Mouse (Mus musculus) kidney, adult 2 months (tissue): ENCODE results near the gene Prps2.

Experiments
- CTCF ChIP-seq: fragments of 200-500 bp; conservative IDR thresholded peaks from 2 replicates; pipeline ENCODE4 v1.5.1; 2011; ENCODE audit warnings: low read depth, mild to moderate bottlenecking, control low read depth, low read length, moderate library complexity, mixed read lengths; ENCODE audit not compliant: insufficient read depth, insufficient read length
- POLR2A ChIP-seq: fragments of 200-500 bp; IDR thresholded peaks from one replicate; pipeline ENCODE4 v1.6.1; 2011; ENCODE audit warnings: low read depth, low read length, control low read depth

DNA sequence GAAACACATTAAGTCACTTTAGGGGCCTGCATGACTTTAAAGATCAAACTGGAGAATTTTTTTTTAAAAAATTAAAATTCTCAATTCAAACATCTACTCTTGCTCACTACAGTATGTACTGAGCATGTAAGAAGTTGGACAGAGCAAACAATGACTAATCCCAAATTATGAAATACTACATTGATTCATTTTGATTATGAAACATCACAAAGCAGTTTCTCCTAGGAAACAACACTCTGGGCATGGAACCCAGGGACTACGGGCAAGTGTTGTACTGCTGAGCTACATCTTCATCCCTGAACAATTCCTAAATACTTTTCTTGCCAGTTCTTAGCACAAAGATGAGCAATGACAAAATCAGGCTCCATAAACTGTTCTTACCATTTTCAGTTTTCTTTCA, 52.9 kb downstream of the Prps2 start:
- TF ChIP-seq POLR2A: no peak
- TF ChIP-seq CTCF: no peak
